Mouse (Mus musculus): ENCODE measurements around the gene Golga3.

The Golga3 gene

DNA sequence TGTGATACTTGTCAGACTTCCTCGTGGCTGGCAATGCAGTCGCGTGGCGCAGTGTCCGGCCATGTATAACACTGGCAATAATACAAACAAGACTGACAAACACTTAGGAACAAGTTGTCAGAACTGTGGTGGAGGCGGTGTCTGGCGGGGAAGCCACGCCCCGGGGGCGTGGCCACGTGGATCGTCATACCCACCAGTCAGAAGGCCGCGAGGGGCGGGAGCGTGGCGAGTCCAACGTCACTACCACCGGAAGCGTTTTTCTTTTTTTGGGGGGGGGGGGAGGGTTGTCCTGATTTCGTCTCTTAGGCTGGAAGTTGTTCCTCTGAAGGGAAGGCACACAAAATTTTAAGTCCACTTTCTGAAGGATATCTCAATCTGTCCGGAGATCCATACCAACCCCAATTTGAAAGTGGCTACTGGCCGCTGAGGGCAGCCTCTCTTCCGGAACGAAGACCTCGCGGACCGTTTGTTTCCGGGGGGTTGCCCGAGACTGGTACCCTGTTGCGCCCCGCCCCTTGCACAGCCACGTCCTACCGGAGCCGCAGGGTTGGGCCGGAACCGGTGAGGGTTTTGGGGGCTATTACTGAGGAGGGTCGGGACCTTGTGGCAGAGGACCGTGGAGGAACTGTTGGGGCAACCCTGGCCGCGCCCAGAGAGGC lies at the start of gene Golga3:
Gene Golga3 (plus strand): TSS at position 340 of the 659 bp plus-strand sequence.
- DNase-seq, result peak; percentile 89

DNA sequence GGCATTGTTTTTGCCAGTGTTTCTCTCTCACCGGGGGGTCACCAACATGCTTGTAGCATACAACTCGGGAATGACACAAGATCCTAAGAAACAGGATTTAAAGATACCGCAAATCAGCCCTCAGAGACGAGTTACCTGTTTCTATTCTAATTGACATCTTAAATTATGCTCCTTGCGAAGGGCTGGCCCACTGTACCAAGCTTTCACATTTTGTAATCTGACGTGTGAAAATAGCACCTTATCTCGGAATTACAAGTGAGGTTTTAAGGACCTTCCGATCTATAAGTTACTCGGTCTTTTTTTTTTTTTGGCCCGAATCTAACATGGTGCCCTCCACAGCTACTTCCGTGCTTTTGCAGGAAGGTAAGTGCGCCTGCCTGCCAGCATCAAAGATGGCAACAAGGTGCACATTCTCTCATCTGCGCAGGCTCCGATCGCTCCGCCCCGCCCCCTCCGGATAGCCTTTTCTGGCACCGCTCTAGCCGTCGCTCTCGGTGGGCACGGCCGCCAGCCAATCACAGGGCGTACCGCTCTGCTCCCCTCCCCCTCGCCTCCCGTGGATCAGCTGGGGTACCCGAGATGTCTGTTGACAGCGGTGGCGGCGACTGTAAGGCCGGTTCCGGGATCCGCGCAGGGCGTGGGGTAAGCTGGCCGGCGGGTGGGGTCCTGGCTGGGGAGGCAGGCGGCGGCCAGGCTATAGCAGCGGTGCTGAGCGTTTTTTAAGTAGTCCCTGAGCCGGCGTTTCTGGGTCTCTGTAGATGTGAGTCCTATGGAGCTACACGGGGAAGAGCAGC lies 41.0 kb upstream of the Golga3 start, which contains the start of gene Chfr:
Gene Chfr (plus strand): TSS at position 550 of the 794 bp plus-strand sequence.
- DNase-seq, result peak; percentile 99

DNA sequence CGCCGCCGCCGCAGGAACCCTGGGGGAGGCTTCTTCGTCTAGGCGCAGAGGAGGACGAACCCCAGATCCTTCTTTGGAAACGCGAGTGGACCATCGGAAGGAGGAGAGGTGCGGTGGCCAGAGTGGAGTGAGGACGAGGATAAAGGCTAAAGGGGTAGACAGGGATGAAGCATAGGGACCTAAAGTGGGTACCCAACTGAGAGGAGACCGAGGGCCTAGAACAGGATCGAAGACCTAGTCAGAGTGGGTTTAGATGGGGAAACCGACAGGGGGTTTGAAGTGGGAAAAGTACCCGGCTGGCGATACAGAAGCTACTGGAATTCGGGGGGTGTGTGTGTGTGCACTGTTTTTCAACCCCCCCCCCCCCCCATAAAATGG lies 40.4 kb upstream of the Golga3 start:
- DNase-seq, result no peak

DNA sequence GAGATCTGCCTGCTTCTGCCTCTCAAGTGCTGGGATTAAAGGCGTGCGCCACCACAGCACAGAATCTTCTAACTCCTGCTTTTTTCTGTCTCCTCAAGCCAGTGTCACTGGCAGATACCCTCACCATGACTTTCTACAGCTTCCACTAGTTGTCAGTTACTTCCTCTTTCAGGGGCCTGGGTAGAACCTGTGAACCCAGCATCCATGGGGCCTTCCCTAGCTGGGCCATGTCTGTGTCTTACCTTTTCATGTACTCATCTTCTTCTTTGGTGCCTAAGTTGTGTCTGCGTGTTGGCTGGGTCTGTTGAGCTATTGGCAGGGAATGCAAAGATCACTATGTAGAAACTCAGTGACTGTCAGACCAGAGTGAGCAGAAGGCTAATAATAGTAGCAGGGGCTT lies 38.7 kb upstream of the Golga3 start:
- DNase-seq, result no peak

DNA sequence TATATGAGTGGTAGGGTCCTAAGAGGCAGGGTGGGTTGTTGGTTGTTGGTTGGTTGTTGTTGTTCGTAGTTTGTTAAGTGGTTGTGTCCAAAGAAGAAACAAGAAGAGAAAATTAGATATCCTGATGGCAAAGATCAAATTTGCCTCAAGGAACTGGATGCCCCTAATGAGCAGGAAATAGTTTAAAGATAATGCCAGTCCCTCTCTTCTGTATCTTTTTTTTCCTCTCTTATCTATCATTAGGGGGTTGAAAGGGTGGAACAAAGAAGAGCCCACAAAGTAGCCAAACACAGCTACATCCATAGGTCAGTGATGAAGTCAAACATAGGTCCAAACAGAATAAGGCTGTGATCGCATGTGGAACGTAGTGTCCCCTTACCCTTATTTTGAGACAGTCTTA lies 37.2 kb upstream of the Golga3 start:
- DNase-seq, result no peak

DNA sequence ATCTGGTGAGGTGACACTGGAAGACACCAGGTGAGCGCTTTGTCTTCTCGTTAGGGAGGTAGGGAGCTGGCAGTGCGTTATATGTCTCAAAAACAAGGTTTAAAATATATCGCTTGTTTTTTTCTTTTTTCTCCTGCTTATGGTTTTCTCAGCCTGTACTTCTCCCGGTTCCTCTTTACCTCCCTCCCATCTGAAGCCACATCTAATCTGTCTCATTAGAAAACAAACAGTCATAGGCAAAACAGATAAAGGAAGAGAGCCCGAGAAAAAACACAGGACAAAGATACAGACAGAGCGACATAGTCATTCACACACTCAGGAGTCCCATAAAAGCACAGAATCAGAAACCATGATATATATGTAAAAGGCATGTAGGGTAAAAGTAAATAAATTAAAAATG lies 36.1 kb upstream of the Golga3 start:
- no peak for DNase-seq

DNA sequence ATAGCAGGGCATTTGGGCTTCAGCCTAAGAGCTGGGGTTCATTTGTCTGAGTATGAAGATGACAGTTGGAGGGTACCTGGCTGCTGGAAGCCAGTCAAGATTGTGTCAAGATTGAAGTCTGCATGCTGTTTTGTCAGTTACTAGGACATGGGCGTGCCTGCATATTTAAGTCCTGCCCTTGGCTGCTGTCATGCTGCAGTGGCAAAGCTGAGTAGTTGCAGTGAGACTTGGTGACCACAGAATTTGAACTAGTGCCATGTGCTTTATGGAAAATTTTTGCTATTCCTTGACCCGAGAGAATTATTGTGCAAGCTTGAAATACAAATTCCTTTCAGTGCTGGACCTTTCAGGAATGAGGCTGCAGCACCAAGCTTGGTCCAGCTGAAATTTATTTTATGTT lies 34.2 kb upstream of the Golga3 start:
- DNase-seq, result no peak

DNA sequence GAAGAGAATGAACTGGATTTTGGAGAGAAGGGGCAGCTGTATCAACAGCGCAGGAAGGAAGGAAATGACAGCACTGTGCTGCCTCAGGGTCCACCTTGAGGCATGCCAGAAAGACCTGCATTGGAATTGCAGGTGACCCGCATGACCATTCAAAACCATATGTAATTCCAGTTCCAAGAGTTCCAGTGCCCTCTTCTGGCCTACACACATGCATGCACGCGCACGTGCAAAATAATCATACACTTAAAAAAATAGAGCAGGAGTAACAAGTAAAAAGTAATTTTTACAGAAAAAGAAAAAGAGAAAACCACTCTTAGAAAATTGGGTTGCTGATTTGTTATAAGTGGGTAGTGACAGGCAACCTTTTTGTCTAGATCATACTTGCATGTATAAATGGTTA lies 33.5 kb upstream of the Golga3 start:
- no peak for DNase-seq

- no peak for DNase-seq
Measured at GRCm38 (mm10) chr5:110169374-110169773, 7.1 kb upstream of the Golga3 start.

GRCm38 (mm10) chr5:110177021-110177420 lies 520 bp downstream of the Golga3 start:
- DNase-seq, result no peak

GRCm38 (mm10) chr5:110178628-110179027 lies 2.1 kb downstream of the Golga3 start:
- no peak for DNase-seq

- DNase-seq, result no peak
Measured at GRCm38 (mm10) chr5:110181716-110182115, 5.2 kb downstream of the Golga3 start.

DNA sequence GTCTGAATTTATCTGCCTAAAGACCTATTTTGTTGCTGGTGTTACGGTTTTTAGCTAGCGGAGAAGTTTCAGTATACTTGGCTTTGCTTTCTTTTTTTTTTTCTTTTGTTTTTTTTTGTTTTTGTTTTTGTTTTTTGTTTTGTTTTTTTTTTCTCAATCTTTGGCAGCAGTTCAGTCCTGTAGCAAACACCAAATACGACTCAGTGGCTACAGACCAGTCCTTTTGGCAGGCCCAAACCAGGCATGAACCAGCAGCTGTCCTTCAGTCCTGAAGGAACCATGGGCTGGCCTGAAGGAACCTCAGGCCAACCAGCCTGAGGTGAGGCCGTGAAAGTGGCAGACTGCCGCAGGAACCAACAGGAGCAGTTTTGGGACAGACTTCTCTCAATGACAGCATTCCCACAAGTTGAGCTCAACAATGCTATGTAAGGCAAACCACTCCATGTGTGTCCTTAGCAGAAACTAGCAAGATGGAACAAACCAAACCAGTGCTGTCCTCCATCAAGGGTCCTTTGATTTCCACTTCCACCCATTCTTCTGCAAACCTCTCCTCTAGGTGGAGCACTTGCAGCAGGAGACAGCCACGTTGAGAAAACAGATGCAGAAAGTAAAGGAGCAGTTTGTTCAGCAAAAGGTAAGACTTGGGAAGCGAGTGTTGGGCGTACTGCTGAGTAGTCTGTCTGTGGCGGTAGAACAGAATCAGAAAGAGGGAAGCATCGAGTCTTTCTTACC lies 26.8 kb downstream of the Golga3 start:
- no peak for DNase-seq

DNA sequence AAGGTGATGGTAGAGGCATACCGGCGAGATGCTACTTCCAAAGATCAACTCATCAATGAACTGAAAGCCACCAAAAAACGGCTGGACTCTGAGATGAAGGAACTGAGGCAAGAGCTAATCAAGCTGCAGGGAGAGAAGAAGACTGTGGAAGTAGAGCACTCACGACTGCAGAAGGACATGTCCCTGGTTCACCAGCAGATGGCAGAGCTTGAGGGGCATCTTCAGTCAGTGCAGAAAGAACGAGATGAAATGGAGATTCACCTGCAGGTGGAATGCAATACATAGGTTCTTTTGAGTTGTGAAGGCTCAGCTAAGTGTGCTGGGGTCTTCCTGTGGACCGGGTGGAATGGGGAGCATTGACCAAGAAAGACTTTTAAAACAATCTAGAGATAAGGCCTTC lies 28.3 kb downstream of the Golga3 start:
- no peak for DNase-seq

DNA sequence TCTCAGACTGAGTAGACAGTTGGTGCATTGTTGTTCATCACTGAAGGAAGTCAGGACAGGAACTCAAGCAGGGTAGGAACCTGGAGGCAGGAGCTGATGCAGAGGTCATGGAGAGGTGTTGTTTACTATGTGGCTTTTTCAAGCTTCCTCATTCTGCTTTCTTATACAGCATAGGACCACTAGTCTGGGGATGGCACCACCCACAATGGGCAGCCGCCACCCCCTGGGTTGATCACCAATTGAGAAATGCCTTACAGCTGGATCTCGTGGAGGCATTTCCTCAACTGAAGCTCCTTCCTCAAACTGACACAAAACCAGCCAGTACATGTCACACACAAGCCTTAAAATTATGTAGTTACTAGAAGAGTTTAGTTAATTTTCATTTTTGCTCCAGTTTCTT lies 34.8 kb downstream of the Golga3 start:
- no peak for DNase-seq

DNA sequence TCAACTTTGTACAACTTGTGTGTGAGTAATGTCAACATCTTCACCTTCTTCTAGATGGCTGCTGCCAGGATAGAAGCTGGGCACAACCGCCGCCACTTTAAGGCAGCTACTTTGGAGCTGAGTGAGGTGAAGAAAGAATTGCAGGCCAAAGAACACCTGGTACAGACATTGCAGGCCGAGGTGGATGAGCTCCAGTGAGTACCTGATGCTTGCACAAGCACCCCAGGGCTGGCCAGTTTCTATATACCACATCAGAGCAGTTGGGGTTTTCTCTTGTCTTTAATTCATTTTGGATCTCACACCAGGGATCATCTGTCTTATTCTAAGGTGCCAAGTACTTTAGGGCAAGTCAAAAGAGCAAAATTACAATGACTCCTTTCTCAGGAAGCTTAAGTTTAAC lies 40.3 kb downstream of the Golga3 start:
- DNase-seq, result no peak

DNA sequence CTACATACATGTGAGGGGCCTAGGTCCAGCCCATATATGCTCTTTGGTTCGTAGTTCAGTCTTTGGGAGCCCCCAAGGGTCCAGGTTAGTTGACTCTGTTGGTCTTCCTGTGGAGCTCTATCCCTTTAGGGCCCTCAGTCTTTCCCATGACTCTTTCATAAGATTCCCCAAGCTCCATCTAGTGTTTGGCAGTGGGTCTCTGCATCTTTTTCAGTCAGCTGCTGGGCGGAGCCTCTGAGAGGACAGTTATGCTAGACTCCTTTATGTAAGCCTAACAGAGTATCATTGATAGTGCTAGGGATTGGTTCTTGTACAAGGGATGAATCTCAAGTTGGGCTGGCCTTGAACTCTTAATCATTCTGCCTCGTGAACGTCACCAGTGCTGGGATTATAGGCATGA lies 43.8 kb downstream of the Golga3 start:
- DNase-seq, result no peak

GRCm38 (mm10) chr5:110222757-110223156 lies 46.3 kb downstream of the Golga3 start:
- DNase-seq, result peak; percentile 74

DNA sequence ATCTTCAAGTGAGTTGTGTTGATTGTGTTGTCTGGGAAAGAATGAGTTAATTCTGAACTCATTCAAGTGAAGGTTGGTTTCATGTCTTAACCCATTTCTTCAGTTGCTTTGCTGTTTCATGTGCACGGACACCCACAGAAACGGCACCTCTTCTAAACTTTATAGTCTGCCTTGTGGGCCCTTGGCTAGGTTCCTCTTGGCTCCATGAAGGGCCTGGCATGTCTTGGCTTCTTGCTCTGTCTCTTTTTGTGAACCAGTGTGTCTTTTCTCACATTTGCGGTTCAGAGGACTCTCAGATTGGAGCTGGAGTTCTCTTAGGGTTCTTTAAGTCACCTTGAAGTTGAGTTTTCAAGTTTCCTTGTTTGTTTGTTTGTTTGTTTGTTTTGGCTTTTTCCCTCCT lies 48.6 kb downstream of the Golga3 start:
- DNase-seq, result no peak

DNA sequence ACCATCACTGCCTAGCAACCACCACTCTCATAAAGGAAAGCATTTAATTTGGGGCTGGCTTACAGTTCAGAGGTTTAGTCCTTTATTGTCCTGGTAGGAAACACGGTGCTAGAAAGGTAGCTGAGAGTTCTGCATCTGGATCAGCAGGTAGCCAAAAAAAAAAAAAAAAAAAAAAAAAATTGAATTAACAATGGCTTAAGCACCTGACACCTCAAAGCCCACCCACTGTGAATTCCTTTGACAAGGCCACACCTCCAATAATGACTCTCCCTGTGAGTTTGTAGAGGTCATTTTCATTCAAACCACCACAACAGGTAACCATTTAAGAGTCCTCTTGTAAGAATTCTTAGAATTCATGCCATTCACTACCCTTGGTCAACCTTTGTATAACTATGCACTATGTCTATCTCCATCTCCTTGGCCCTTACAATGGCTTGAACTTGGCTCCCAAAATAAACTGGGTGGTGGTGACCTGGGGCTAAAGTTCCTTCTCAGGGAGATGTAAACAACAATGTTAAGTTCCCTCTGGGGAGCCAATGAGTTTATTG lies 50.9 kb downstream of the Golga3 start:
- no peak for DNase-seq

GRCm38 (mm10) chr5:110230401-110230779 lies 53.9 kb downstream of the Golga3 start:
- DNase-seq, result no peak

DNA sequence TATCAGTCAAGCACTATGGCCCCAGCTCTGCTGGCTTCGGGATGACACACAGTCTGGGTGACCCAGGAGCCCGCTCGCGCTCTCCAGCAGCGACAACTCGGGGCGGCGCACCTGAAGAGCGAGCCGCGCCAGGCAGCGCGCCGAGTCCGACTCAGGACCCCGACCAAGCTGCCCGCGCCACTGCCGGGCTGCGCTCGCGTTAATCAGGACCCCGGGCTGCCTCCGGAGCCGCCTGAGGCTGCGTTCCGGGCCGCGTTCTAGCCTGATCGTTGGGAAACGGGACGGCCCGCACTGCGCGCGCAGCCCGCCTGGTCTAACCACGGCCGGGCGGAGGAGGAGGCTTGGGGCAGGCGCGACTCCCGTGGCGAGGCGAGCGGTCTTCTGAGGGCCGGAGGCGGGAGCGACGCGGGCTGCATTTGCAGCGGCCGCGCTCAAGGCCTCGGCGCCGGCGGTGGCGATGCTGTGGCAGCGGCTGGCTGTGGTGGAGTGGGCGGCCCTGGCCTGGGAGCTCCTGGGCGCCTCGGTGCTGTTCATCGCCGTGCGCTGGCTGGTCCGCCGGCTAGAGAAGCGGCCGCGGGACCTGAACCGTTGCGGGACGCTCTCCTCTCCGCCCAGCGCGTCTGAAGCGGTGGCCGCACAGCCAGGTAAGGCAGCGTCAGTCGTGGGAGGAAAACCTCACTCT lies 54.4 kb downstream of the Golga3 start, which contains the start of gene Ankle2:
Gene Ankle2 (plus strand): TSS at position 225 of the 682 bp plus-strand sequence.
- peak; percentile 91 for DNase-seq

DNA sequence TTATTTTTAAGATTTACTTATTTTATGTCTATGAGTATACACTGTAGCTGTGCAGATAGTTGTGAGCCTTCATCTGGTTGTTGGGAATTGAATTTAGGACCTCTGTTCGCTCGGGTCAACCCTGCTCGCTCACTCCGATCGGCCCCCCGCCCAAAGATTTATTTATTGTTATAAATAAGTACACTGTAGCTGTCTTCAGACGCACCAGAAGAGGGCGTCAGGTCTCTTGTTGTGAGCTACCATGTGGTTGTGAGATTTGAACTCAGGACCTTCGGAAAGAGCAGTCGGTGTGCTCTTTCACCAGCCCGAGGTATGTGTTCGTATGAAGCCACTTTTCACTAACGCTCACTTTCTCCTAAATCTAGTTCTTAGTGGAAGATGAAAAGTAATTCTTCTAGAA lies 55.1 kb downstream of the Golga3 start:
- DNase-seq, result peak; percentile 18

Measured in cerebellum, adult 8-10 months (tissue).